16 mouse cellular contexts compared by ENCODE assay signal in the genomic region with DNA sequence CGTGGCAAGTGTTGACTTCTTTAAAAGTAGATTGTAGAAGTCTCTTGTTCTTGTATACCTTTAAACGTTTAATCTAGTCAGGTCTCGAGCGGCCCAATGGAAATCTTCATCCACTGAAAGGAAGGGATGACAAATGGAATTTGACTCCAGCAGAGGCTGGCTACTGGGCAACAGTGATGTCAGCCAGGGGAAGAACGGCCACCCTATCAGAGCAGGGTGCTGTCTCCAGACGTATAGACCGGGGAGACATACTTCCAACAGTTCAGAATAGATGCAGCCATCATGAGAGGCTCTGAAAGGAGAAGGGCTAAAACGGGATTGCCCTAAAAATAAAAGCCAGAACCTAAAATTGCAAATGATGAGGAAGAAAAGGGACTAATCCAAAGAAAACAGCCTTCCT.
A peak's percentile ranks its signal among the peaks of the same experiment; 100 is the strongest.
DNase-seq lines count a peak whose midpoint lies in the region; ATAC-seq and TF ChIP-seq lines count a peak whose summit lies in the region.
"Had no signal": no experiment of that assay in that cellular context is flagged by ENCODE, and none has a peak within 500 bp of the region (broad histone marks: within the 10 kb centered on the region; RNA-seq: fewer than 3 reads in every experiment).

No protein-coding gene starts in this region.

- 63% methylated on average over 8 of the region's 8 CpGs for WGBS in cerebellum, adult 2 months
- 89% methylated on average over 8 of the region's 8 CpGs for WGBS in hindbrain, embryonic 13.5 days
- WGBS in hindbrain, embryonic 14.5 days: 90% methylated on average over 8 of the region's 8 CpGs
- WGBS in neural tube, embryonic 15.5 days: 88% methylated on average over 8 of the region's 8 CpGs
- WGBS in midbrain, embryonic 10.5 days: 91% methylated on average over 8 of the region's 8 CpGs

- no peak overlapping the region for H3K4me2 ChIP-seq in hindbrain, embryonic 13.5 days
- no peak overlapping the region for H3K4me2 ChIP-seq in hindbrain, embryonic 14.5 days (replicated peaks)
- no peak overlapping the region for H3K4me2 ChIP-seq in neural tube, embryonic 15.5 days
- H3K4me2 ChIP-seq: embryonic facial prominence, embryonic 12.5 days; forebrain, embryonic 13.5 days had no signal

- no peak for TF ChIP-seq POLR2A in cerebellum, adult 2 months (IDR thresholded peaks at IDR 0.05; ENCODE audit: borderline replicate concordance, insufficient read depth, low read length)

- H3K36me3 ChIP-seq in hindbrain, embryonic 13.5 days: no peaks in the 10 kb centered on the region
- H3K36me3 ChIP-seq in hindbrain, embryonic 14.5 days (replicated peaks; ENCODE audit: control insufficient read depth, insufficient read depth): no peaks in the 10 kb centered on the region
- H3K36me3 ChIP-seq in neural tube, embryonic 15.5 days: no peaks in the 10 kb centered on the region
- no peaks in the 10 kb centered on the region for H3K36me3 ChIP-seq in midbrain, embryonic 10.5 days
- H3K36me3 ChIP-seq: embryonic facial prominence, embryonic 10.5 days; embryonic facial prominence, embryonic 12.5 days had no signal

- peak overlapping the region; percentile 16; the same call in 1 of the 2 replicates for H3K27ac ChIP-seq in cerebellum, adult 2 months (ENCODE audit: insufficient read depth, low read length)
- H3K27ac ChIP-seq in hindbrain, embryonic 13.5 days: 0 out of 2 replicates have a peak overlapping the region, but pooled peaks have one; percentile 64
- H3K27ac ChIP-seq in hindbrain, embryonic 14.5 days: no peak overlapping the region
- 0 out of 2 replicates have a peak overlapping the region, but pooled peaks have one; percentile 60 for H3K27ac ChIP-seq in neural tube, embryonic 15.5 days (replicated peaks)
- no peak overlapping the region for H3K27ac ChIP-seq in midbrain, embryonic 10.5 days (replicated peaks)
- H3K27ac ChIP-seq: embryonic facial prominence, embryonic 10.5 days; embryonic facial prominence, embryonic 12.5 days; forebrain, embryonic 13.5 days had no signal

- ATAC-seq in hindbrain, embryonic 13.5 days (ENCODE audit: low FRiP score): no peak
- ATAC-seq in hindbrain, embryonic 14.5 days (ENCODE audit: low FRiP score): no peak
- ATAC-seq in neural tube, embryonic 15.5 days (ENCODE audit: low FRiP score): no peak
- ATAC-seq: CD4-positive, CD25-positive, alpha-beta regulatory T cell, adult 4 months; forebrain, embryonic 13.5 days; forebrain, embryonic 16.5 days had no signal

- H3K4me3 ChIP-seq in cerebellum, adult 2 months (replicated peaks; ENCODE audit: insufficient read depth, low read depth, low read length): no peak overlapping the region
- no peak overlapping the region for H3K4me3 ChIP-seq in hindbrain, embryonic 13.5 days
- no peak overlapping the region for H3K4me3 ChIP-seq in hindbrain, embryonic 14.5 days (replicated peaks; ENCODE audit: low read length)
- H3K4me3 ChIP-seq in neural tube, embryonic 15.5 days (replicated peaks): no peak overlapping the region
- no peak overlapping the region for H3K4me3 ChIP-seq in midbrain, embryonic 10.5 days
- H3K4me3 ChIP-seq: embryonic facial prominence, embryonic 10.5 days; embryonic facial prominence, embryonic 12.5 days; forebrain, embryonic 13.5 days had no signal

- TF ChIP-seq CTCF in cerebellum, adult 2 months (IDR thresholded peaks at IDR 0.05; ENCODE audit: borderline replicate concordance, insufficient read depth, low read depth, low read length): no peak

- H3K9me3 ChIP-seq in hindbrain, embryonic 13.5 days: no peaks in the 10 kb centered on the region
- H3K9me3 ChIP-seq in hindbrain, embryonic 14.5 days (ENCODE audit: control insufficient read depth, low read length): no peaks in the 10 kb centered on the region
- no peaks in the 10 kb centered on the region for H3K9me3 ChIP-seq in neural tube, embryonic 15.5 days (replicated peaks)
- no peaks in the 10 kb centered on the region for H3K9me3 ChIP-seq in midbrain, embryonic 10.5 days (replicated peaks)
- H3K9me3 ChIP-seq: embryonic facial prominence, embryonic 10.5 days; embryonic facial prominence, embryonic 12.5 days; forebrain, embryonic 13.5 days had no signal

- peaks cover 32% of the 10 kb centered on the region; the same call in 1 of the 2 replicates for H3K4me1 ChIP-seq in cerebellum, adult 2 months (ENCODE audit: control insufficient read depth, insufficient read depth, low read length)
- H3K4me1 ChIP-seq in hindbrain, embryonic 13.5 days (replicated peaks): peaks cover 19% of the 10 kb centered on the region
- H3K4me1 ChIP-seq in hindbrain, embryonic 14.5 days (replicated peaks; ENCODE audit: control insufficient read depth, insufficient read depth, low read length): peaks cover 6% of the 10 kb centered on the region
- H3K4me1 ChIP-seq in neural tube, embryonic 15.5 days: peaks cover 15% of the 10 kb centered on the region
- H3K4me1 ChIP-seq in midbrain, embryonic 10.5 days: peaks cover 38% of the 10 kb centered on the region

- H3K9ac ChIP-seq in hindbrain, embryonic 13.5 days: no peak overlapping the region
- H3K9ac ChIP-seq in hindbrain, embryonic 14.5 days: no peak overlapping the region
- H3K9ac ChIP-seq in neural tube, embryonic 15.5 days (replicated peaks): no peak overlapping the region
- H3K9ac ChIP-seq: embryonic facial prominence, embryonic 12.5 days; forebrain, embryonic 13.5 days had no signal

- no peak for DNase-seq in cerebellum, adult 2 months
- no peak for DNase-seq in cerebellum, adult 11-12 months
- DNase-seq in hindbrain, embryonic 14.5 days (ENCODE audit: low spot score): no peak
- no peak for DNase-seq in neural tube, embryonic 10.5 days (ENCODE audit: extremely low spot score, low spot score)
- DNase-seq in midbrain, embryonic 10.5 days (ENCODE audit: low spot score): no peak
- DNase-seq: adrenal gland, adult 2 months; adrenal gland, postnatal 10 days; adrenal gland, postnatal 25 days; B cell, adult 2 months had no signal

- no peaks in the 10 kb centered on the region for H3K27me3 ChIP-seq in cerebellum, adult 2 months (ENCODE audit: control insufficient read depth, insufficient read depth, low read length)
- no peaks in the 10 kb centered on the region for H3K27me3 ChIP-seq in hindbrain, embryonic 13.5 days
- no peaks in the 10 kb centered on the region for H3K27me3 ChIP-seq in hindbrain, embryonic 14.5 days (ENCODE audit: control insufficient read depth, insufficient read depth, low read length)
- H3K27me3 ChIP-seq in neural tube, embryonic 15.5 days (replicated peaks): no peaks in the 10 kb centered on the region
- peaks cover 12% of the 10 kb centered on the region for H3K27me3 ChIP-seq in midbrain, embryonic 10.5 days (ENCODE audit: low read depth, poor library complexity, severe bottlenecking)
- H3K27me3 ChIP-seq: embryonic facial prominence, embryonic 12.5 days; forebrain, embryonic 13.5 days had no signal

Comparison
In these comparisons a context has a peak if more than half of its experiments do, and no peak if none do; other contexts are left out.
1. H3K27ac ChIP-seq: peak in cerebellum, adult 2 months (single experiment), hindbrain, embryonic 13.5 days (single experiment) and neural tube, embryonic 15.5 days (single experiment); none in hindbrain, embryonic 14.5 days (single experiment) and midbrain, embryonic 10.5 days (single experiment).